ENCODE assay signal across 9 mouse cellular contexts in the genomic region with DNA sequence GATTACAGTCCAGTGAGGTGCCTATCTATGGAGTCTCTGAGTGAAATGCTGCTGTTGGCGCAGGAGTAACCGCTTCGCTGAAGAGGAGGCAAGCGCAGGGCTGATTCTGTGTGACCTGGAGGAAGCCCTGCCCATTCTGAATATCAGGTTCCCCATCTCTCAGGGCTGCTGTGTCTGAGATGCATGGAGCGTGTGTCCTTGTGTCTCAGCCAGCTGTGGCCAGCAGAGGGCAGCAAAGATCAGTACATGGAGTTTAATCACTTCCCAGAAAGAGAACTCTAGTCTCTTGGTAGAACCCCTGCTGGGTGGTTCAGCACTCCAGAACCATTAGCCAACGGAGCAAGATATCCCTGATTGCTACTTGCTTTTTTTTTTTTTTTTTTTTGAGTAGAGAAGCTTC. TPM values are rescaled to one million over a fixed set of nuclear protein-coding genes. Genes with fewer than 3 reads are reported as not detected.
DNase-seq lines count a peak whose midpoint lies in the region; ATAC-seq and TF ChIP-seq lines count a peak whose summit lies in the region.
"Had no signal": no experiment of that assay in that cellular context is flagged by ENCODE, and none has a peak within 500 bp of the region (broad histone marks: within the 10 kb centered on the region; RNA-seq: fewer than 3 reads in every experiment).

No protein-coding gene starts in this region.

- H3K36me3 ChIP-seq in embryonic facial prominence, embryonic 10.5 days (replicated peaks), result no peaks in the 10 kb centered on the region
- H3K36me3 ChIP-seq in heart, embryonic 16.5 days (ENCODE audit: control insufficient read depth, insufficient read depth), result no peaks in the 10 kb centered on the region
- no peaks in the 10 kb centered on the region for H3K36me3 ChIP-seq in liver, postnatal 0 days (replicated peaks; ENCODE audit: insufficient read depth, low read length)
- no peaks in the 10 kb centered on the region for H3K36me3 ChIP-seq in thymus, adult 2 months (ENCODE audit: control insufficient read depth, insufficient read depth, low read length)
- H3K36me3 ChIP-seq: heart, embryonic 15.5 days had no signal

- 0 out of 2 replicates have a peak overlapping the region, but pooled peaks have one; percentile 8 for H3K4me3 ChIP-seq in embryonic facial prominence, embryonic 10.5 days
- H3K4me3 ChIP-seq in heart, embryonic 16.5 days (ENCODE audit: low read length), result no peak overlapping the region
- H3K4me3 ChIP-seq in liver, postnatal 0 days (ENCODE audit: low read depth, low read length), result no peak overlapping the region
- no peak overlapping the region for H3K4me3 ChIP-seq in thymus, adult 2 months (ENCODE audit: control insufficient read depth, insufficient read depth, low read length)
- H3K4me3 ChIP-seq: heart, embryonic 15.5 days had no signal

- peak; percentile 52; the same call in 1 of the 2 replicates for ATAC-seq in heart, embryonic 16.5 days (replicated peaks; ENCODE audit: extremely low read depth, insufficient read depth, low FRiP score)
- ATAC-seq in liver, postnatal 0 days, result peak; percentile 27; the same call in 1 of the 2 replicates

- no peak for TF ChIP-seq EP300 in liver, postnatal 0 days (IDR thresholded peaks at IDR 0.05; ENCODE audit: low read depth)

- H3K4me1 ChIP-seq in embryonic facial prominence, embryonic 10.5 days, result peaks cover 23% of the 10 kb centered on the region
- peaks cover 18% of the 10 kb centered on the region for H3K4me1 ChIP-seq in heart, embryonic 16.5 days (ENCODE audit: control insufficient read depth, insufficient read depth, low read length)
- H3K4me1 ChIP-seq in liver, postnatal 0 days (ENCODE audit: insufficient read depth), result no peaks in the 10 kb centered on the region
- no peaks in the 10 kb centered on the region for H3K4me1 ChIP-seq in thymus, adult 2 months (replicated peaks; ENCODE audit: control insufficient read depth, insufficient read depth, low read length)

- TF ChIP-seq POLR2A in thymus, adult 2 months (IDR thresholded peaks at IDR 0.05; ENCODE audit: control insufficient read depth, extremely low read depth, insufficient read depth, low read length, poor library complexity), result no peak

- H3K27me3 ChIP-seq in embryonic facial prominence, embryonic 10.5 days (replicated peaks; ENCODE audit: low read depth, poor library complexity, severe bottlenecking), result peaks cover 27% of the 10 kb centered on the region
- peaks cover 4% of the 10 kb centered on the region; the same call in 1 of the 2 replicates for H3K27me3 ChIP-seq in heart, embryonic 16.5 days (ENCODE audit: control insufficient read depth, insufficient read depth, low read length)
- no peaks in the 10 kb centered on the region for H3K27me3 ChIP-seq in liver, postnatal 0 days (ENCODE audit: insufficient read depth, low read length)
- no peaks in the 10 kb centered on the region for H3K27me3 ChIP-seq in thymus, adult 2 months (ENCODE audit: control insufficient read depth, insufficient read depth, low read length)

- 4% methylated on average over 6 of the region's 6 CpGs for WGBS in embryonic facial prominence, embryonic 10.5 days
- 8% methylated on average over 6 of the region's 6 CpGs for WGBS in heart, embryonic 16.5 days
- 6% methylated on average over 6 of the region's 6 CpGs for WGBS in liver, postnatal 0 days (ENCODE audit: insufficient replicate concordance)
- 8% methylated on average over 6 of the region's 6 CpGs for WGBS in thymus, adult 2 months

- DNase-seq in CD4-positive helper T cell, adult 2 months (ENCODE audit: low read depth, low spot score), result peak; percentile 62
- DNase-seq in adrenal gland, postnatal 14 days, result peak; percentile 92
- peak; percentile 91 for DNase-seq in embryonic facial prominence, embryonic 10.5 days (ENCODE audit: low spot score)
- DNase-seq in kidney, postnatal 4 days, result peak; percentile 94 to 95
- peak; percentile 85 for DNase-seq in liver, postnatal 0 days
- peak; percentile 76 for DNase-seq in ovary, postnatal 10 days (ENCODE audit: low spot score)
- peak; percentile 74 for DNase-seq in thymus, adult 2 months

- no peak overlapping the region for H3K9ac ChIP-seq in heart, embryonic 16.5 days (ENCODE audit: low read length)
- no peak overlapping the region for H3K9ac ChIP-seq in liver, postnatal 0 days (replicated peaks)
- H3K9ac ChIP-seq: heart, embryonic 15.5 days had no signal

- TF ChIP-seq CTCF in liver, postnatal 0 days (IDR thresholded peaks at IDR 0.05; ENCODE audit: low read depth), result peak; percentile 88
- peak; percentile 70; the same call in 1 of the 2 replicates for TF ChIP-seq CTCF in thymus, adult 2 months (IDR thresholded peaks at IDR 0.05; ENCODE audit: borderline replicate concordance, control insufficient read depth, extremely low read depth, insufficient read depth, low read length, poor library complexity)

- H3K27ac ChIP-seq in embryonic facial prominence, embryonic 10.5 days (replicated peaks), result no peak overlapping the region
- H3K27ac ChIP-seq in heart, embryonic 16.5 days (ENCODE audit: low read length), result no peak overlapping the region
- no peak overlapping the region for H3K27ac ChIP-seq in liver, postnatal 0 days (ENCODE audit: low read depth)
- H3K27ac ChIP-seq in thymus, adult 2 months (ENCODE audit: control insufficient read depth, insufficient read depth, low read length), result no peak overlapping the region
- H3K27ac ChIP-seq: heart, embryonic 15.5 days had no signal

- H3K4me2 ChIP-seq in heart, embryonic 16.5 days (ENCODE audit: low read depth, low read length), result no peak overlapping the region
- no peak overlapping the region for H3K4me2 ChIP-seq in liver, postnatal 0 days (ENCODE audit: low read depth, low read length)
- H3K4me2 ChIP-seq: heart, embryonic 15.5 days had no signal

- no peaks in the 10 kb centered on the region for H3K9me3 ChIP-seq in embryonic facial prominence, embryonic 10.5 days
- H3K9me3 ChIP-seq in heart, embryonic 16.5 days (replicated peaks; ENCODE audit: control insufficient read depth, low read length), result no peaks in the 10 kb centered on the region
- no peaks in the 10 kb centered on the region for H3K9me3 ChIP-seq in liver, postnatal 0 days (ENCODE audit: low read length)
- H3K9me3 ChIP-seq: heart, embryonic 15.5 days had no signal

RNA-seq across cellular contexts. Expression of a gene that starts 57.3 kb away (rescaled TPM):
- 41.7 and 43.8 TPM in 2 replicates for total RNA-seq in adrenal gland, postnatal 14 days (2021)
- polyA plus RNA-seq in embryonic facial prominence, embryonic 10.5 days (2016; fragmentation: Nextera tagmentation; extraction: Ambion mirVana), result 42.2 and 47.2 TPM in 2 replicates
- 25.2 and 30.3 TPM in 2 replicates for polyA plus RNA-seq in heart, embryonic 16.5 days (2015; fragmentation: Nextera tagmentation; extraction: Ambion mirVana)
- polyA plus RNA-seq in liver, postnatal 0 days (2015; fragmentation: Nextera tagmentation; extraction: Ambion mirVana), result 8.1 and 9.2 TPM in 2 replicates
- polyA plus RNA-seq in thymus, adult 2 months (2012; rRNA removed), result 15.2 and 20.4 TPM in 2 replicates
